9 mouse cellular contexts compared by ENCODE assay signal in the genomic region with DNA sequence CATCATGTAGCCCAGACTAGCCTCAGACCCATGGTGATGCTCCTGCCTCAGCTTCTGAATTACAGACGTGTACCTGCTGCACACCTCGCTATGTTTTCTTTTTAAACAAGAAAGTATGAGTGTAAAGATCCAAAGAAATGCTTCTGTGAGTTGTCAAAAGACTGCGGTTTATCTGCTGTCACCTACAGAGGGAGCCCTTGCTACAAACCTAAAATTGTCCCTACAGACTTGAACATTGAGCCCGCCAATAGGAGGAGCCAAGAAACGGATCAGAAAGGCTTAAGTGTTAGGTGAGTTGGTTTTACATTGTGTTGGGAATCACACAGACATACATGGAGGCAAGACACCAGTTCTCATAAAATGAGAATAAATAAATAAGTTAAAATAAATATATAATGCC. TPM values are rescaled to one million over a fixed set of nuclear protein-coding genes. Genes with fewer than 3 reads are reported as not detected.
DNase-seq lines count a peak whose midpoint lies in the region; ATAC-seq and TF ChIP-seq lines count a peak whose summit lies in the region.
"Had no signal": no experiment of that assay in that cellular context is flagged by ENCODE, and none has a peak within 500 bp of the region (broad histone marks: within the 10 kb centered on the region; RNA-seq: fewer than 3 reads in every experiment).

No protein-coding gene starts in this region.

- H3K27me3 ChIP-seq in neural tube, embryonic 15.5 days (replicated peaks), result no peaks in the 10 kb centered on the region
- H3K27me3 ChIP-seq in embryonic facial prominence, embryonic 14.5 days (replicated peaks; ENCODE audit: control insufficient read depth, insufficient read depth, low read length), result no peaks in the 10 kb centered on the region
- H3K27me3 ChIP-seq in midbrain, embryonic 13.5 days, result no peaks in the 10 kb centered on the region
- no peaks in the 10 kb centered on the region for H3K27me3 ChIP-seq in thymus, adult 2 months (ENCODE audit: control insufficient read depth, insufficient read depth, low read length)

- intact Hi-C loops in left cerebral cortex, postnatal 14 days (cut with DNase I), result loop anchor here (10.0 kb wide), 1 partner anchor 200 kb away; no protein-coding TSS in a partner anchor

- 5% methylated on average over 5 of the region's 5 CpGs for WGBS in neural tube, embryonic 15.5 days
- 5% methylated on average over 5 of the region's 5 CpGs for WGBS in embryonic facial prominence, embryonic 14.5 days
- WGBS in midbrain, embryonic 13.5 days, result 6% methylated on average over 5 of the region's 5 CpGs
- 4% methylated on average over 5 of the region's 5 CpGs for WGBS in thymus, adult 2 months

- ATAC-seq in neural tube, embryonic 15.5 days (ENCODE audit: low FRiP score), result no peak
- no peak for ATAC-seq in embryonic facial prominence, embryonic 14.5 days (ENCODE audit: low read depth)
- peak; percentile 14; the same call in 1 of the 2 replicates for ATAC-seq in midbrain, embryonic 13.5 days

- no peak overlapping the region for H3K9ac ChIP-seq in neural tube, embryonic 15.5 days (replicated peaks)
- H3K9ac ChIP-seq in embryonic facial prominence, embryonic 14.5 days (ENCODE audit: low read depth, low read length), result no peak overlapping the region
- H3K9ac ChIP-seq in midbrain, embryonic 13.5 days (replicated peaks), result no peak overlapping the region

- TF ChIP-seq CTCF in thymus, adult 2 months (IDR thresholded peaks at IDR 0.05; ENCODE audit: borderline replicate concordance, control insufficient read depth, extremely low read depth, insufficient read depth, low read length, poor library complexity), result no peak

- no peaks in the 10 kb centered on the region for H3K36me3 ChIP-seq in neural tube, embryonic 15.5 days
- no peaks in the 10 kb centered on the region for H3K36me3 ChIP-seq in embryonic facial prominence, embryonic 14.5 days (ENCODE audit: control insufficient read depth, insufficient read depth, low read length)
- no peaks in the 10 kb centered on the region for H3K36me3 ChIP-seq in midbrain, embryonic 13.5 days
- H3K36me3 ChIP-seq in thymus, adult 2 months (ENCODE audit: control insufficient read depth, insufficient read depth, low read length), result no peaks in the 10 kb centered on the region

- no peak overlapping the region for H3K4me3 ChIP-seq in neural tube, embryonic 15.5 days (replicated peaks)
- no peak overlapping the region for H3K4me3 ChIP-seq in embryonic facial prominence, embryonic 14.5 days (ENCODE audit: low read depth, low read length)
- no peak overlapping the region for H3K4me3 ChIP-seq in midbrain, embryonic 13.5 days (replicated peaks)
- H3K4me3 ChIP-seq in thymus, adult 2 months (ENCODE audit: control insufficient read depth, insufficient read depth, low read length), result no peak overlapping the region

- no peaks in the 10 kb centered on the region for H3K4me1 ChIP-seq in neural tube, embryonic 15.5 days
- H3K4me1 ChIP-seq in embryonic facial prominence, embryonic 14.5 days (ENCODE audit: control insufficient read depth, insufficient read depth, low read length), result no peaks in the 10 kb centered on the region
- no peaks in the 10 kb centered on the region for H3K4me1 ChIP-seq in midbrain, embryonic 13.5 days (replicated peaks)
- no peaks in the 10 kb centered on the region for H3K4me1 ChIP-seq in thymus, adult 2 months (replicated peaks; ENCODE audit: control insufficient read depth, insufficient read depth, low read length)

- peak; percentile 19 for DNase-seq in neural tube, embryonic 10.5 days (ENCODE audit: extremely low spot score, low spot score)
- DNase-seq in adrenal gland, postnatal 10 days, result peak; percentile 62
- peak; percentile 86 for DNase-seq in embryonic facial prominence, embryonic 14.5 days (ENCODE audit: low spot score)
- DNase-seq in hindlimb bud, embryonic 11.5 days (ENCODE audit: extremely low spot score, low read depth, low spot score), result peak; percentile 56
- DNase-seq in left cerebral cortex, postnatal 14 days (ENCODE audit: low spot score in 2 of 2), result peak; percentile 54 to 67
- peak; percentile 58 for DNase-seq in thymus, adult 2 months

- no peak overlapping the region for H3K27ac ChIP-seq in neural tube, embryonic 15.5 days (replicated peaks)
- H3K27ac ChIP-seq in embryonic facial prominence, embryonic 14.5 days (replicated peaks; ENCODE audit: low read depth, low read length), result no peak overlapping the region
- H3K27ac ChIP-seq in midbrain, embryonic 13.5 days, result no peak overlapping the region
- H3K27ac ChIP-seq in thymus, adult 2 months (ENCODE audit: control insufficient read depth, insufficient read depth, low read length), result no peak overlapping the region

- no peak for TF ChIP-seq POLR2A in thymus, adult 2 months (IDR thresholded peaks at IDR 0.05; ENCODE audit: control insufficient read depth, extremely low read depth, insufficient read depth, low read length, poor library complexity)

- no peaks in the 10 kb centered on the region for H3K9me3 ChIP-seq in neural tube, embryonic 15.5 days (replicated peaks)
- no peaks in the 10 kb centered on the region for H3K9me3 ChIP-seq in embryonic facial prominence, embryonic 14.5 days (ENCODE audit: control insufficient read depth, low read length)
- no peaks in the 10 kb centered on the region for H3K9me3 ChIP-seq in midbrain, embryonic 13.5 days

- no peak overlapping the region for H3K4me2 ChIP-seq in neural tube, embryonic 15.5 days
- no peak overlapping the region for H3K4me2 ChIP-seq in embryonic facial prominence, embryonic 14.5 days (ENCODE audit: low read depth, low read length)
- H3K4me2 ChIP-seq in midbrain, embryonic 13.5 days (replicated peaks), result no peak overlapping the region

RNA-seq across cellular contexts. Expression of a gene that starts 20.4 kb away (rescaled TPM):
- polyA plus RNA-seq in neural tube, embryonic 15.5 days (2015; fragmentation: Nextera tagmentation; extraction: Ambion mirVana), result 58.1 and 67.8 TPM in 2 replicates
- 100 to 1,000 TPM; 115 to 119 TPM for total RNA-seq in adrenal gland, postnatal 10 days (2021)
- 75.1 and 76.1 TPM in 2 replicates for polyA plus RNA-seq in embryonic facial prominence, embryonic 14.5 days (2014; fragmentation: Nextera tagmentation; extraction: Ambion mirVana)
- total RNA-seq in left cerebral cortex, postnatal 14 days (2021), result 100 to 1,000 TPM; 190 to 196 TPM
- 59.8 and 60.0 TPM in 2 replicates for polyA plus RNA-seq in midbrain, embryonic 13.5 days (2015; fragmentation: Nextera tagmentation; extraction: Ambion mirVana)
- polyA plus RNA-seq in thymus, adult 2 months (2012; rRNA removed), result 16.1 and 23.8 TPM in 2 replicates

RNA-seq across cellular contexts. Expression of a gene that starts 26.2 kb away (rescaled TPM):
- polyA plus RNA-seq in neural tube, embryonic 15.5 days (2015; fragmentation: Nextera tagmentation; extraction: Ambion mirVana), result not detected in 2 replicates
- total RNA-seq in adrenal gland, postnatal 10 days (2021), result not detected
- polyA plus RNA-seq in embryonic facial prominence, embryonic 14.5 days (2014; fragmentation: Nextera tagmentation; extraction: Ambion mirVana), result not detected in 2 replicates
- not detected for total RNA-seq in left cerebral cortex, postnatal 14 days (2021)
- polyA plus RNA-seq in midbrain, embryonic 13.5 days (2015; fragmentation: Nextera tagmentation; extraction: Ambion mirVana), result not detected in 2 replicates
- not detected in 2 replicates for polyA plus RNA-seq in thymus, adult 2 months (2012; rRNA removed)
- total RNA-seq: gastrocnemius, postnatal 36 days had no signal

Comparison
In these comparisons a context has a peak if more than half of its experiments do, and no peak if none do; other contexts are left out.
1. DNase-seq: peak in every context shown above with its lines; median percentile 86 in embryonic facial prominence, embryonic 14.5 days; 62 in adrenal gland, postnatal 10 days; 60 in left cerebral cortex, postnatal 14 days; 58 in thymus, adult 2 months; 56 in hindlimb bud, embryonic 11.5 days; 19 in neural tube, embryonic 10.5 days.